Mouse (Mus musculus): Measurements from ENCODE around the gene Gm4131. TPM values are rescaled to one million over a fixed set of nuclear protein-coding genes. Genes with fewer than 3 reads are reported as not detected.
A peak's percentile ranks its signal among the peaks of the same experiment; 100 is the strongest.

Gene Gm4131
- polyA plus RNA-seq, 1 experiment from 2014 or later, result not detected

- Histone ChIP-seq H3K4me1 (ENCODE audit: control insufficient read depth, insufficient read depth, low read length) (no peaks in the 10 kb centered on the region), H3K4me2 (ENCODE audit: low read depth, severe bottlenecking) (no peak overlapping the region), H3K9ac (ENCODE audit: low read length) (no peak overlapping the region), H3K9me3 (ENCODE audit: control insufficient read depth, low read length) (no peaks in the 10 kb centered on the region), H3K27me3 (ENCODE audit: control insufficient read depth, insufficient read depth, low read length) (0 out of 2 replicates have a peak, but pooled peaks cover under 1% of the 10 kb centered on the region), H3K4me3 (ENCODE audit: low read depth, low read length) (no peak overlapping the region), H3K36me3 (ENCODE audit: control insufficient read depth, insufficient read depth, low read length) (no peaks in the 10 kb centered on the region), H3K27ac (replicated peaks; ENCODE audit: low read depth, low read length) (no peak overlapping the region)
- 80% methylated on average over 11 of the region's 11 CpGs for WGBS
- ATAC-seq (ENCODE audit: insufficient number of reproducible peaks, low FRiP score, low TSS enrichment, low read depth) (no peak), DNase-seq (ENCODE audit: low spot score) (no peak)
These were observed 113.4 kb downstream of the Gm4131 start for GRCm38 (mm10) chr14:62453276-62453675.

- 91% methylated on average over 1 of the region's 1 CpGs for WGBS
- ATAC-seq (ENCODE audit: insufficient number of reproducible peaks, low FRiP score, low TSS enrichment, low read depth), result no peak
- no peak overlapping the region for H3K4me2 ChIP-seq (ENCODE audit: low read depth, severe bottlenecking)
- no peaks in the 10 kb centered on the region for H3K27me3 ChIP-seq (ENCODE audit: control insufficient read depth, insufficient read depth, low read length)
- no peak for DNase-seq (ENCODE audit: low spot score)
- no peak overlapping the region for H3K27ac ChIP-seq (replicated peaks; ENCODE audit: low read depth, low read length)
- H3K36me3 ChIP-seq (ENCODE audit: control insufficient read depth, insufficient read depth, low read length), result no peaks in the 10 kb centered on the region
- H3K4me1 ChIP-seq (ENCODE audit: control insufficient read depth, insufficient read depth, low read length), result peaks cover 2% of the 10 kb centered on the region
- H3K4me3 ChIP-seq (ENCODE audit: low read depth, low read length), result no peak overlapping the region
- no peak overlapping the region for H3K9ac ChIP-seq (ENCODE audit: low read length)
- H3K9me3 ChIP-seq (ENCODE audit: control insufficient read depth, low read length), result no peaks in the 10 kb centered on the region
These were observed 116.0 kb downstream of the Gm4131 start for GRCm38 (mm10) chr14:62450706-62451105.

- no peak for DNase-seq (ENCODE audit: low spot score)
- 90% methylated on average over 3 of the region's 3 CpGs for WGBS
- Histone ChIP-seq H3K4me3 (ENCODE audit: low read depth, low read length) (no peak overlapping the region), H3K36me3 (ENCODE audit: control insufficient read depth, insufficient read depth, low read length) (no peaks in the 10 kb centered on the region), H3K27me3 (ENCODE audit: control insufficient read depth, insufficient read depth, low read length) (no peaks in the 10 kb centered on the region), H3K9me3 (ENCODE audit: control insufficient read depth, low read length) (no peaks in the 10 kb centered on the region), H3K4me1 (ENCODE audit: control insufficient read depth, insufficient read depth, low read length) (peaks cover 2% of the 10 kb centered on the region), H3K27ac (replicated peaks; ENCODE audit: low read depth, low read length) (no peak overlapping the region), H3K4me2 (ENCODE audit: low read depth, severe bottlenecking) (no peak overlapping the region), H3K9ac (ENCODE audit: low read length) (no peak overlapping the region)
- no peak for ATAC-seq (ENCODE audit: insufficient number of reproducible peaks, low FRiP score, low TSS enrichment, low read depth)
These were observed 119.5 kb downstream of the Gm4131 start for GRCm38 (mm10) chr14:62447214-62447548.

GRCm38 (mm10) chr14:62446385-62447213, 120.1 kb downstream of the Gm4131 start:
- Histone ChIP-seq H3K9ac (ENCODE audit: low read length) (no peak overlapping the region), H3K4me3 (ENCODE audit: low read depth, low read length) (no peak overlapping the region), H3K27ac (replicated peaks; ENCODE audit: low read depth, low read length) (no peak overlapping the region), H3K4me1 (ENCODE audit: control insufficient read depth, insufficient read depth, low read length) (peaks cover 2% of the 10 kb centered on the region), H3K27me3 (ENCODE audit: control insufficient read depth, insufficient read depth, low read length) (no peaks in the 10 kb centered on the region), H3K4me2 (ENCODE audit: low read depth, severe bottlenecking) (no peak overlapping the region), H3K9me3 (ENCODE audit: control insufficient read depth, low read length) (no peaks in the 10 kb centered on the region), H3K36me3 (ENCODE audit: control insufficient read depth, insufficient read depth, low read length) (no peaks in the 10 kb centered on the region)
- DNase-seq (ENCODE audit: low spot score) (peak; percentile 28), ATAC-seq (ENCODE audit: insufficient number of reproducible peaks, low FRiP score, low TSS enrichment, low read depth) (no peak)
- WGBS, result 48% methylated on average over 7 of the region's 7 CpGs

GRCm38 (mm10) chr14:62443840-62444430, 122.8 kb downstream of the Gm4131 start:
- no peaks in the 10 kb centered on the region for H3K27me3 ChIP-seq (ENCODE audit: control insufficient read depth, insufficient read depth, low read length)
- DNase-seq (ENCODE audit: low spot score) (no peak), ATAC-seq (ENCODE audit: insufficient number of reproducible peaks, low FRiP score, low TSS enrichment, low read depth) (no peak)
- no peaks in the 10 kb centered on the region for H3K9me3 ChIP-seq (ENCODE audit: control insufficient read depth, low read length)
- 36% methylated on average over 6 of the region's 6 CpGs for WGBS
- H3K27ac ChIP-seq (replicated peaks; ENCODE audit: low read depth, low read length), result no peak overlapping the region
- H3K9ac ChIP-seq (ENCODE audit: low read length), result no peak overlapping the region
- no peaks in the 10 kb centered on the region for H3K36me3 ChIP-seq (ENCODE audit: control insufficient read depth, insufficient read depth, low read length)
- H3K4me2 ChIP-seq (ENCODE audit: low read depth, severe bottlenecking), result no peak overlapping the region
- peaks cover 2% of the 10 kb centered on the region for H3K4me1 ChIP-seq (ENCODE audit: control insufficient read depth, insufficient read depth, low read length)
- no peak overlapping the region for H3K4me3 ChIP-seq (ENCODE audit: low read depth, low read length)

GRCm38 (mm10) chr14:62442971-62443370, 123.8 kb downstream of the Gm4131 start:
- DNase-seq (ENCODE audit: low spot score) (no peak), ATAC-seq (ENCODE audit: insufficient number of reproducible peaks, low FRiP score, low TSS enrichment, low read depth) (no peak)
- Histone ChIP-seq H3K36me3 (ENCODE audit: control insufficient read depth, insufficient read depth, low read length) (no peaks in the 10 kb centered on the region), H3K4me3 (ENCODE audit: low read depth, low read length) (no peak overlapping the region), H3K9me3 (ENCODE audit: control insufficient read depth, low read length) (no peaks in the 10 kb centered on the region), H3K4me1 (ENCODE audit: control insufficient read depth, insufficient read depth, low read length) (peaks cover 2% of the 10 kb centered on the region), H3K4me2 (ENCODE audit: low read depth, severe bottlenecking) (no peak overlapping the region), H3K27ac (replicated peaks; ENCODE audit: low read depth, low read length) (no peak overlapping the region), H3K27me3 (ENCODE audit: control insufficient read depth, insufficient read depth, low read length) (no peaks in the 10 kb centered on the region), H3K9ac (ENCODE audit: low read length) (no peak overlapping the region)
- 86% methylated on average over 1 of the region's 1 CpGs for WGBS

- Histone ChIP-seq H3K9ac (ENCODE audit: low read length) (no peak overlapping the region), H3K4me1 (ENCODE audit: control insufficient read depth, insufficient read depth, low read length) (no peaks in the 10 kb centered on the region), H3K4me3 (ENCODE audit: low read depth, low read length) (no peak overlapping the region), H3K36me3 (ENCODE audit: control insufficient read depth, insufficient read depth, low read length) (no peaks in the 10 kb centered on the region), H3K27me3 (ENCODE audit: control insufficient read depth, insufficient read depth, low read length) (no peaks in the 10 kb centered on the region), H3K4me2 (ENCODE audit: low read depth, severe bottlenecking) (no peak overlapping the region), H3K27ac (replicated peaks; ENCODE audit: low read depth, low read length) (no peak overlapping the region), H3K9me3 (ENCODE audit: control insufficient read depth, low read length) (no peaks in the 10 kb centered on the region)
- no peak for ATAC-seq (ENCODE audit: insufficient number of reproducible peaks, low FRiP score, low TSS enrichment, low read depth)
- DNase-seq (ENCODE audit: low spot score), result no peak
These were observed 126.7 kb downstream of the Gm4131 start for GRCm38 (mm10) chr14:62440036-62440435.

GRCm38 (mm10) chr14:62438236-62438635, 128.5 kb downstream of the Gm4131 start:
- Histone ChIP-seq H3K27ac (replicated peaks; ENCODE audit: low read depth, low read length) (no peak overlapping the region), H3K4me1 (ENCODE audit: control insufficient read depth, insufficient read depth, low read length) (no peaks in the 10 kb centered on the region), H3K9me3 (ENCODE audit: control insufficient read depth, low read length) (no peaks in the 10 kb centered on the region), H3K4me2 (ENCODE audit: low read depth, severe bottlenecking) (no peak overlapping the region), H3K9ac (ENCODE audit: low read length) (no peak overlapping the region), H3K27me3 (ENCODE audit: control insufficient read depth, insufficient read depth, low read length) (no peaks in the 10 kb centered on the region), H3K36me3 (ENCODE audit: control insufficient read depth, insufficient read depth, low read length) (no peaks in the 10 kb centered on the region), H3K4me3 (ENCODE audit: low read depth, low read length) (no peak overlapping the region)
- no peak for ATAC-seq (ENCODE audit: insufficient number of reproducible peaks, low FRiP score, low TSS enrichment, low read depth)
- no peak for DNase-seq (ENCODE audit: low spot score)
- 69% methylated on average over 4 of the region's 4 CpGs for whole genome bisulfite sequencing

Data from limb, embryonic 11.5 days (tissue).